Mouse (Mus musculus) thymus, postnatal 36 days (tissue): ENCODE results near the gene Kdelc1.

ENCODE experiments used
- DNase-seq, 2 experiments: peaks; one replicate each; pipeline ENCODE4 v3.0.0; 2022; ENCODE audit warnings: mixed read lengths in 2 of 2

Kdelc1 gene

DNA sequence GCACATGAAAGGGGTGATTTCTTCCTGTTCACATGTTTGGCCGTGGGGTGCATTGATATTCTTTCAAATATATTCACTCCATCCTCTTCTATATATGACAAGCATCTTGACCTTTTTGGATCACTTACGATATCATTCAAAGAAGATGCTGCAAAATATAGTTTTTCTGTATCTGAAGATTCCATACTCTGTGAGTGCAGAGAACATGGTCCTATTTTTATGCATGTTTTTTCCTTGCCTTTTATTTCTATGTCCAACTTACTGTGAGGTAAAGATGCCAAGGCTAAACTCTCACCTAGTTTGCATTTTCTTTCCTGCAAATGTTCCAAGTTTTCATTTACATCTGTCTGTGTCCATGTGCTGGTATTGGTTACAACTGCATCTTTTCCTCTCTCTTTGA, 56.8 kb downstream of the Kdelc1 start, which contains the start of gene Gm8251:
Gene Gm8251 (minus strand): TSS at position 101 of the 400 bp plus-strand sequence.
- DNase-seq, result no peak

DNA sequence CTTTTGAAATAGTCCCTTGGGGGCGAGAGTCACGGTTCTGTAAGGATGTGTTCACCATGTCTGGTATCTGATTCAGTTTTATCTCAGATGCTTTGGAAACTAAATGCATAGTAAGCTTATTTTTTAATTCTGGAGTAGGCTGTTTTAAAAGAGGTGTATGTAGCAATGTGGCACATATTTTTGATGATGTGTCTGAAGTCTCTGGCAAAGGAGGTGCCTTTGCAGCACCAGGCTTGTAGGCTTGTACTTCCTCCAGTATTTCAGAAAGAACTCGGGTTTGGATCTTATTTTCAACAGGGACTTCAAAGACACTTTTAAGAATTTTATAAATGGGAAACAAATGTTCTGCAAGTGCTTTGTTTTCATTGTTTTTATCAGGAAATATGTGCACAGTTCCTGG, 60.8 kb downstream of the Kdelc1 start:
- DNase-seq, result no peak
